Mouse (Mus musculus) cerebellum, adult 9-10 months (tissue): ENCODE results near the gene Igsf8.

Experiments
- DNase-seq: peaks from one replicate; pipeline ENCODE4 v3.0.0; 2022

Igsf8 gene

GRCm38 (mm10) chr1:172274116-172274515, 12.7 kb downstream of the Igsf8 start:
- no peak for DNase-seq

DNA sequence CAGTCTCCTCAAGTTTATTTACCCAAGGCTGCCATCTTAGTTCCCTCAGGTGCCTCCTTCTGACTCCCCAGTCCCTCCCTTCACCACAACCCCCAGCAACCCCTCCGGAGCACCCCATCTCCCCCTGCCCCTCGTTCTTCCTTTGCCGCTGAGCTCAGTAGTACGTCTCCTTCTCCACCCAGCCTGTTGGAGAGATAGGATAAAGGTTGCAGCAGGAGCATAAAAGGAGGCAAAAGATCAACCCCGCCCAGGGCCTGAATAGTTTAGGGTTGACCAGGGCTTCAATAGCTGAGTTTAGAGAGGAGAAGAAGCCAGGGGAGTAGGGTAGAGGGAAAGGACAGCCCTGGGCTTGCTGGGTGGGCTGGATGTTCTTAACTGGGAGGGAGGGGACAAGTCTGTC, 13.1 kb downstream of the Igsf8 start:
- no peak for DNase-seq

- DNase-seq, result no peak
These were observed 15.7 kb downstream of the Igsf8 start for GRCm38 (mm10) chr1:172277172-172277571.

GRCm38 (mm10) chr1:172278328-172278727, 16.9 kb downstream of the Igsf8 start:
- DNase-seq, result no peak

- no peak for DNase-seq
These were observed 18.5 kb downstream of the Igsf8 start for GRCm38 (mm10) chr1:172279768-172280509.

DNA sequence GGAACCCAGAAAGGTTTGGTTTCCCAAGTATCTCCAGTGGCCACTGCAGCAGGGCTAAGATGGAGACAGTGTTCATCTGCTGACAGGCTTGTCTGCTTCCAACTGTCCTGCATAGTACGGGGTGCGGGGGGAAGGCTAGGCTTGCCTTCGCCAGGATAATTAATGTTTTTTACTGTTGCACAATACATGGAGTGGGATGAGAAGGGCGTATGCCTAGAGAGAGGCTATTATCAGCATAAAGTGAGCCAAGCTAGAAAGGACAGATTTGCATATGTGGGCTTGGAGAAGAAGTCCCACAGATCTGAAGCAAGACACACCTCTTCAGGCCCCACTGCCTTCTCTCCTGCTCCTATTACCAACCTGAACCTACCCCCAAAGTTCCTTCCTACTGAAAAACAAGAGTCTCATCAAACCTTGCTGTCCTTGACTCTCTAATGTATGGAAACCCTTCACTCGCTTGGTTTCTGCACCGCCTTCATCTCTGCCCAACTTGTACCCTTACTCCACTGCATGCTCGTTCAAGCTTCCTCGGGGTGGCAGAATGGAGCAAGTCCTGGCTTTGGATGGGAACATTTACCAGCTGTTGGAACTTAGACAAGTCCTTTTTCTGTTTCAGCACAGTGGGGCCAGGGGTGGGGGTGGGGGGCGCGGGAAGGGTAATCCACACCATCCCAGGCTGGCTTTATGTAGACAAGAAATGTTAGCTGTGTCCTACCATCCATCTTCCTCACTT, 20.2 kb downstream of the Igsf8 start:
- DNase-seq, result no peak

DNA sequence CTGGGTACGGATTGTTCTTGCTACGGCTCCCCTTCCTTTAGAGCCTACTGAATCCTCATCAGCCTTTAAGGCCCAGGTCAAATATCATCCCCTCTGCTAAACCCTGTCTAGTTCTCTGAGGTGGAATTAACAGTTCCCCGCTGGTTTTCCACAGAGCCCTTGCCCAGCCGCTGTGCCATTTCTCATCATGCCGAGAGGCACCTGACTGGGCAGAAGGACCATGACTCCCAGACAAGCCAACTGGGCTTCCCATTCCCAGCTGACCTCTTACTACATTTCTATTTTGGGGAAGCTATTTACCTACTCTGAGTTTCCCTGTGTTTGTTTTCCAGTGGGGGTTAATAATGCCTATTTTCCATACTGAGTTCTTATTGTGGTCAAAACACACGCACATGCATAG, 21.6 kb downstream of the Igsf8 start:
- peak; percentile 33 for DNase-seq

GRCm38 (mm10) chr1:172284221-172284620, 22.8 kb downstream of the Igsf8 start:
- no peak for DNase-seq

- no peak for DNase-seq
These were observed 25.3 kb downstream of the Igsf8 start for GRCm38 (mm10) chr1:172286740-172287139.

DNA sequence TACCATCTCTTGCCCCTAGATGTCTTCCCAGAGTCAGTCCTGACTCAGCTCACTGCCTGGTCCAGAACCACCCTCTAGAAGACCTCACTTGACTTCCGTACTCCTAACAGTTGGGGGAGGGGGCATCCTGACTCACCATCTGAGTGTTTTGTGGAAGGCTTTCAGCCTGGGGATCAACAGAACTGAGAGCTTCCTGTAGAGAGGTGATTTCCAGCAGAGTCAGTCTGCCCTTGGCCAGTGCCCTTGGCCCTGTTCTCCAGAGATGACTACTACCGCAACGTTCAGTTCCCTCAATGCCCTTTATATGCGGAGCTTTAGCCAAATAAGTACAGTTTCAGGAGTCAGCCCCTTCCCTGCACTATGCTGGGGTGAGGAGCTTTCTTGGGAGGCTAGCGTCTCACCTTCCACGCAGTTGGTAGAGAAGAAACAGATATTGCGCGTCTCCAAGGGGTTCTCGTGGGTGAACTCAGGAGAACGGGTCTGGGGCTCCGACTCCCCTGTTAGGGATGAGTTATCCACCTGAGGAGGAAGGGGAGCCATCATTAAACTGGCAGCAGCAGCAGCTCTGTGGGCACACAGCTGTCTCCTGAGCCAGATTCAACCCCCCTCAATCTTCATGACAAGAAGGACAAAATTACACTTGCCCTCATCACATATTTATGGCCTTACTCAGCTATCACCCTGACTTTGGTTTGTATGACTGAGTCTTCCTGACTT, 27.6 kb downstream of the Igsf8 start:
- DNase-seq, result no peak

GRCm38 (mm10) chr1:172289617-172289946, 28.1 kb downstream of the Igsf8 start:
- no peak for DNase-seq

DNA sequence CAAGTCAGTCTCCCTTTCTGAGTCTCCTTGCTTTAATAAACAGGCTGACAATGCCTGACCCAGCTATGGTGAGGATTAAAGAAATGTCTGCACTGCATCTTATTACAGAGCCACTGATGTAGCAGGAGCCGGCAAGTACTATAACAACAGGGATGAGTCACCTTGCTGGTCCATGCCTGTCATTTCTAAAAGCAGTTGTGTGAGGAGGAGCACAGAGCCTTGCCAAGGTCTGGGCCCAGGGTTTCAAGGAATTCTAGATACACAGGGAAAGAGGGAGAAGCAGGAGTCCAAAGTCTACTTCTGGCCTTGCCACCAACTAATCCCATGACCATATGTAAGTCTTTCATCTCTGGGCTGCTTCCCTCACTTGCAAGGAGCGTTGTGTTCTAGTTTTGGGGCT, 31.4 kb downstream of the Igsf8 start:
- no peak for DNase-seq

DNA sequence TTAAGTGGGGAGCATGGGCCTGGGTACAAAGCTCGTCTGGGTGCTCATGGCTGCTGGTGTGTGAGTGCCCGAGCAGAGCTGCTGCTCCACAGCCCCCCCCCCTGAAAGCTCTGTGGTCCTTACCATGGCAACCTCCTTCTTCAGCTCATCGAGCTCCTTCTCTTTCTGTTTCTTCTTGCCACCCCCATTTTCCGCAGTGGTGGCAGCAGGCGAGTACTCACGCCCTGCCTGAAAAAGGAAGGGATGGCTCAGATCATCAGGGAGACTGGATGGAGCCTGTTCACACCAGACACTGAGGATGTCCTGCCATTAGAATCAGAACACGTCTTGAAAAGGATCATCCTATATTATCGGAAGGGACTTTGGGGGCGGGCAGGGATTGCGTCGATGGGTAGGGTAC, 32.0 kb downstream of the Igsf8 start:
- DNase-seq, result no peak

GRCm38 (mm10) chr1:172295751-172296197, 34.3 kb downstream of the Igsf8 start:
- peak; percentile 22 for DNase-seq

GRCm38 (mm10) chr1:172296816-172297510, 35.5 kb downstream of the Igsf8 start:
- peak; percentile 31 for DNase-seq

GRCm38 (mm10) chr1:172297611-172298537, 36.4 kb downstream of the Igsf8 start, which contains the start of gene Atp1a2:
Gene Atp1a2 (minus strand): TSS chr1:172298064.
- DNase-seq, result no peak

- peak; percentile 26 for DNase-seq
These were observed 38.1 kb downstream of the Igsf8 start for GRCm38 (mm10) chr1:172299528-172299927.

- DNase-seq, result no peak
These were observed 38.8 kb downstream of the Igsf8 start for GRCm38 (mm10) chr1:172300247-172300646.

DNA sequence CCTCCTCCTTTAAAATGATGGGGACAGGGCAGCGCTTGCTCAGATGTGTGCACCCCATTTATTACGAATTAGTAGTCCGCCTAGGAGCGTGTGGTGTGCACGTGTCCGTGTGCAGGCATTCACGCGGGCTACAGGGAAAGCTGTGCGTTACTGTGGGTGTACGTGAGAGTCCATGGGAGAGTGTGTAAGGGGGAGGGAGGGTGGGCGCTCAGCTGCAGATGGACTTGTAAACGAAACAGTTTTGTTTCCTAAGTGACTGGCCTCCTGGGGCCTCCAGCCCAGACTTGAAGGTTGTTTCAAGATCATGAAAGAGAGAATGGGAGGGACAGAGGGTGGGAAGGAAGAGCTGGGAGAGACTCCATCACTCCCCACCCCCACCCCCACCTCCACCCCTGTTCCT, 39.7 kb downstream of the Igsf8 start:
- no peak for DNase-seq

DNA sequence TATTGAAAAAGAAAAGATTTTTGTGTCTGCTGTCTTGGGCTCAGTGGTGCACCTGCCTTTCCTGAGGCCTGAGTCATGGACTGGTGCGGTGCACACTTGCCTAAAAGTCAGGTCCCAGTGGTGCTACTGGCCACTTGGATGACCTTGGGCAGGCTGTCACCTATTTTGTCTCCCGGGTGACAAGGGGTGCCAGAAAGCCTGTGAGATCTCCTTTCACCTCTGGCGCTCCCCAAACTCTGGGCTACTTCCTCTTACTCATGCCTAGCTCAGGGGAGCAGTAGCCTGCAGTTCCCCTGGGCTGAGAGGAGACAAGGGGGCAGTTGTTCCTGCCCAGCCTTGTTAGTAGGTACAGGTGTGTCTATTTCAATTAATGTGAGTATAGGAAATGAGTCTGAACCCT, 40.9 kb downstream of the Igsf8 start:
- no peak for DNase-seq

DNA sequence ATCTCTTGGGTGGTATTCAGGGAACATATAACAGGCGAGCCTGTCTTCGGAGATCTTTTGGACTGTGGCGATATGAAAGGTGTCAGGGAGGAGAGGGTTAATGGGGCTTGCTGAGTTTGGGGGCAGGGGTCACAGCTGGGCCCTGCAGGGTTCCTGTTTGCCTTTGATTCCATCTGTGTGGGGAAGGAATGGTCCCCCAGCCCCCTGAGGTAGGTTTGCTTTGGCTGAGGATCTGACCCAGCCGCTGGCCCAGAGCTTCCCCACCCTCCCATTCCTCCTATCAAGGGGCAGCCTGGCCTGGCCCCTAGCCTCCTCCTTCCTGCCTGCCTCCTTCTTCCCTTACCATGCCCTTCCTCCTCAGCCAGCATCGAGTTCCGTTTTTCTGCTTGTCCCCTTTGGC, 41.4 kb downstream of the Igsf8 start:
- no peak for DNase-seq

DNA sequence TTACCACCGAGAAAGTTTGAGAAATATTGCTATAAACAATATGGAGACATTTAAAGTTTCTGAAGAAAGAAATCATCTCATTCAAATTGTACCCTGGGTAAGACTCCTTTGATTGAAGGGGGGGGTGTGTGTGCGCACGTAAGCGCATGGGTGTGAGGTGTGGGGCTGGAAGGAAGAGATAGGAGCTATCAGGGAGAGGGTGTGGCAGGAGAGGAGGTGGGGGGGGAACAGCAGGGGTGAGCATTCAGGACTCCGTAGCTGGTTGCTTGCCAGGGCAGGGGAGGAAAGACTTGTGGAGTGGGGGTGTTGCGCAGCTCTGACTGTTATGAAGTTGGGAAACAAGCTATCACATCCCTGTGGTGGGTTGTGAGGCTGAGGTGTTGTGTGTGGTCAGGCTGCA, 43.0 kb downstream of the Igsf8 start:
- no peak for DNase-seq
